Mouse (Mus musculus): ENCODE measurements around the gene Olfr801. TPM values are rescaled to one million over a fixed set of nuclear protein-coding genes. Genes with fewer than 3 reads are reported as not detected.

The Olfr801 gene
- not detected in 2 replicates for polyA plus RNA-seq (2012; rRNA removed)

GRCm38 (mm10) chr10:129673765-129674164 lies at the start of gene Olfr801:
Olfr801 (minus strand) TSS chr10:129673865.

GRCm38 (mm10) chr10:129702910-129703309 lies 29.2 kb upstream of the Olfr801 start, which contains the start of gene Olfr804:
Olfr804 (plus strand) TSS chr10:129703210.

DNA sequence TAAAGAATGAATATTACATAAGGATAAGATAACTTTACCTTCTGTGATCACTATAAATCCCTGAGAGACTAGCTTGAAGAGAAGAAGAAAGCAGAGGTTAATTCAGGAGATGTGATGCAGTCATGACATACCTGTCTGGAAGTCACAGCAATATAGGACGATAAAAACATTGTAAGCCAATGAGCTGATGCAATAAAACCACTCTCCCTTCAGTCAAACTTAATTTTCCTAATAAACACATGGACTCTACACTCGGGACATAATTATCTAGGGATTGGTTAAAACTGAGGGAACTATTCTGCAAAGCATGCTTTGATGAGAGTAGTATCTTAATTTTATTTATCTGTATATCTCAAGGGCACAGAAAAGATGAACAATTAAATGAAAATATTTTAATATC lies 20.5 kb upstream of the Olfr801 start, which contains the start of gene Olfr803:
Olfr803 (minus strand) TSS at position 101 of the 400 bp plus-strand sequence.

GRCm38 (mm10) chr10:129688069-129688468 lies 14.4 kb upstream of the Olfr801 start, which contains the start of gene Olfr802:
Olfr802 (minus strand) TSS chr10:129688169.

GRCm38 (mm10) chr10:129657394-129657793 lies 16.3 kb downstream of the Olfr801 start, which contains the start of gene Olfr800:
Olfr800 (plus strand) TSS chr10:129657694.

GRCm38 (mm10) chr10:129637184-129637583 lies 36.5 kb downstream of the Olfr801 start, which contains the start of gene Olfr799:
Olfr799 (plus strand) TSS chr10:129637484.

DNA sequence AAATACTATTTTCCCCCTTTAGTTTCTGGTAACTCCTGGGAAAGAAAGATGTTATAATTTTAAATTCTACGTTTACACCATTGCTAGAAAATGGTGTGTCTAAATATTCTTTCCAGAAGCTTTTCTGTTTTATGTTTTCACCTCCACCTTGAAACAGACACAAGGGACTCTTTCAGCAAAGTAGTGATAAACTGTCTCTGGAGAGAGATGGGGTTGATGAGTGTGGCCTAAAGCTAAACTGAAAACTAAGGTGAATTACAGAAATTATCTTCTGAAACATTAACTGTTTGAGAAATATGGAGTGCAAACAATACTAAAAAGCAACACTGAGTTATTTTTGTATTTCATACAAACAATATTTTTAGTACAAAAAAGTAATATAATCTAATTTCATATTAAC lies 45.8 kb downstream of the Olfr801 start, which contains the start of gene Olfr798:
Olfr798 (minus strand) TSS at position 101 of the 400 bp plus-strand sequence.

Other genes starting within 250 kb of the Olfr801 start
- not detected in 2 replicates for gene Olfr786, start 246.6 kb downstream of the Olfr801 start, polyA plus RNA-seq (2012; rRNA removed)
- not detected in 2 replicates for gene Olfr787, start 212.0 kb downstream of the Olfr801 start, polyA plus RNA-seq (2012; rRNA removed)
- not detected in 2 replicates for gene Olfr788, start 202.9 kb downstream of the Olfr801 start, polyA plus RNA-seq (2012; rRNA removed)
- not detected in 2 replicates for gene Olfr789, start 189.1 kb downstream of the Olfr801 start, polyA plus RNA-seq (2012; rRNA removed)
- gene Olfr790, start 175.4 kb downstream of the Olfr801 start, polyA plus RNA-seq (2012; rRNA removed): not detected in 2 replicates
- gene Olfr791, start 152.1 kb downstream of the Olfr801 start, polyA plus RNA-seq (2012; rRNA removed): not detected in 2 replicates
- not detected in 2 replicates for gene Olfr792, start 134.7 kb downstream of the Olfr801 start, polyA plus RNA-seq (2012; rRNA removed)
- gene Olfr794, start 106.2 kb downstream of the Olfr801 start, polyA plus RNA-seq (2012; rRNA removed): not detected in 2 replicates
- gene Olfr796, start 61.3 kb downstream of the Olfr801 start, polyA plus RNA-seq (2012; rRNA removed): not detected in 2 replicates
- gene Olfr798, start 45.9 kb downstream of the Olfr801 start, polyA plus RNA-seq (2012; rRNA removed): not detected in 2 replicates
- not detected in 2 replicates for gene Olfr799, start 36.4 kb downstream of the Olfr801 start, polyA plus RNA-seq (2012; rRNA removed)
- gene Olfr800, start 16.2 kb downstream of the Olfr801 start, polyA plus RNA-seq (2012; rRNA removed): not detected in 2 replicates
- gene Olfr802, start 14.3 kb upstream of the Olfr801 start, polyA plus RNA-seq (2012; rRNA removed): not detected in 2 replicates
- not detected in 2 replicates for gene Olfr803, start 20.4 kb upstream of the Olfr801 start, polyA plus RNA-seq (2012; rRNA removed)
- not detected in 2 replicates for gene Olfr804, start 29.3 kb upstream of the Olfr801 start, polyA plus RNA-seq (2012; rRNA removed)
- not detected in 2 replicates for gene Olfr805, start 55.5 kb upstream of the Olfr801 start, polyA plus RNA-seq (2012; rRNA removed)
- not detected in 2 replicates for gene Olfr806, start 68.1 kb upstream of the Olfr801 start, polyA plus RNA-seq (2012; rRNA removed)
- not detected in 2 replicates for gene Olfr807, start 83.9 kb upstream of the Olfr801 start, polyA plus RNA-seq (2012; rRNA removed)
- not detected in 2 replicates for gene Olfr808, start 91.6 kb upstream of the Olfr801 start, polyA plus RNA-seq (2012; rRNA removed)
- gene Olfr809, start 100.8 kb upstream of the Olfr801 start, polyA plus RNA-seq (2012; rRNA removed): not detected in 2 replicates
- not detected in 2 replicates for gene Olfr810, start 121.1 kb upstream of the Olfr801 start, polyA plus RNA-seq (2012; rRNA removed)
- not detected in 2 replicates for gene Olfr811, start 130.5 kb upstream of the Olfr801 start, polyA plus RNA-seq (2012; rRNA removed)
- not detected in 2 replicates for gene Olfr812, start 172.2 kb upstream of the Olfr801 start, polyA plus RNA-seq (2012; rRNA removed)
- gene Olfr813, start 181.5 kb upstream of the Olfr801 start, polyA plus RNA-seq (2012; rRNA removed): not detected in 2 replicates
- gene Olfr814, start 206.0 kb upstream of the Olfr801 start, polyA plus RNA-seq (2012; rRNA removed): not detected in 2 replicates
- gene Olfr815, start 232.0 kb upstream of the Olfr801 start, polyA plus RNA-seq (2012; rRNA removed): not detected in 2 replicates
- gene Olfr816, start 241.7 kb upstream of the Olfr801 start, polyA plus RNA-seq (2012; rRNA removed): not detected in 2 replicates

Data from colon, adult 2 months (tissue).